Mouse (Mus musculus): ENCODE results near the gene Moap1.

Moap1 gene

DNA sequence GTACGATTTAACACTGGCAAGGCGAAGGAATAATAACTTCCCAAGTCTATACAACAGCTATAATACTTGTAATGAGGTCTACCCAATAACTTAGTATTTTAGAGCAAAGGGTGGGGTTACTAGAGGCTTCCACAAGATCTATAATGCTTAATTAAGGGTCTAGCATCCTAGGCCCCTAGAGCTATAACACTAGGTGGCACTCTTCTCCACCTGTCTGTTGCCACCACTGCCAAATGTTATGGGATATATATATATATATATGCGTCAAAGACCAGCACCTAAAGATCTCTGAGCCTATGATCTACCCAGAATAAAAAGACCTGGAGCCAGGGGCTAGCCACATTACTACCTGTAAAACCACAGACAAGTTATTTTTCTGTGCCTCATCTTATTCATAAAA is 3.2 kb downstream of the Moap1 start:
- DNase-seq, result no peak

DNA sequence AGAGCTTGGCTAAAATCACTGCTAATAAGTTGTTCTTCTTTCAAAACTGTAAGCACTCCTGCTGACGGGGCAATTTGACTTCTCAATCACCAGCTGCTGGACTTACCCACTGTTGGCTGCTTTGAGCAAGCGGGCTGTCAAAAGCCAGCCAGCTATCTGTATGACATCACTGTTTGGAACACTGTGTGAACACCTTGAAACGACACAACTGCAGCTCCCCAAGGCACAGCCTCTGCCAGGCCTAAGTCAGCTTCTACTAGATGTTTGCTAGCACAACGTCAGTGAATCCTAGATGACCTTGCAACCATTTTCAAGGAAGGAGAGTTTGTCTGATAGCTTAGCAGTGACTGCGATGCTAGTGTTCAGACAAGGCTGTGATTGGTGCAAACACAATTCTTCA is 4.4 kb downstream of the Moap1 start:
- no peak for DNase-seq

DNA sequence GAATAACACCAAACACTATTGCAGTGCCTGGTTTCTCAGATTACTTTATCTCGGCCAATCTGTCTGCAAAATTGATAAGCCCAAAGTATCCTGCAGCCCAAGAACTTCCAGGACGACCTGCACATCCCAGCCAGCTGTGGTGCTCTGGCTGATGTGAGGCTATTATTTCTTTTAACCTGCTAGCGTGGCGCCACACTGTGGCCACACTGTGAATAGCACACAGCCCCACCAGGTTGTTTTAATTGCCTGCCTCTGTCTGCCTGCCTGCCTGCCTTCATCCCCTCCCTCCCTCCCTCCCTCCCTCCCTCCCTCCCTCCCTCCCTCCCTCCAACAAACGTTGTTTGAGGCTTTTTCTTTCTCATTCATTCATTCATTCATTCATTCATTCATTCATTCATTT is 10.1 kb downstream of the Moap1 start:
- DNase-seq, result peak in 1 of 2 experiments; percentile 59

DNA sequence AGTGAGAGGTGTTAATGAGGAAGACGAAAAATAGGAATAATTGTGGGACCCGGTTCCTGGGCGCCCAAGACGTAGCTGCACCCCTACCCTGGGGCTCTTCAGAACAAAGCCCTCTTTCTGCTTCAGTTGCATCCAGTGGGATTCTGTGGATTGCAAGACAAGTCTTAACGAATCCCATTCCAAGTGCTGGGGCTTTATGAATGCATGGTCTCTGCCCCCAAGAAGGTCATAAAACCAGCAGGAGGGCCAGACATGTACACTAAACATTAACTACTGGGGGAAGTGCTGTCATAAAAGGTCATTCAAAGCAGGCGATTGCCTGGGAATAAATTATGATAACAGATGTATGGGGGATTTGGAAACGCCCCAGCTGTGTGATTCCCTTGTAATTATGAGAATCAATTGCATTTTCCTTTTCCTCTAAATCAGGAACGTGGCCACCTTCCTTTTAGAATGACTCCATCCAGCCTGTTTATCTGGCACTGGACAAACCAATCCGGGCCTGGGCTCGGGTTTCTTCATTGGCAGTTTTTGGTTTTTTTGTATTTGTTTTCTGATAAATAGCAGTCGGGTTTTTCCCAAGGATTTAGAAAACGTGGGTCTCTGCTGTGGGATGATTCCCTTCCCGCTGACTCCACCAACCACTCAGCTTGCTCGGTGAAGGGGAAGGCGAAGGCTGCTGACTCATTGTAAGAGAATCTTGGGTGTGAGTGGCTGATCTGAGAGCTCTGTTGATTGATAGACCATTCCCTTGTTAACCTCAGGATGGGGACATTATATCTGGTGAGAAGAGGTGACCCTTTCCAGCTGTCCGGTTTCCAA is 12.5 kb downstream of the Moap1 start:
- no peak for DNase-seq

DNA sequence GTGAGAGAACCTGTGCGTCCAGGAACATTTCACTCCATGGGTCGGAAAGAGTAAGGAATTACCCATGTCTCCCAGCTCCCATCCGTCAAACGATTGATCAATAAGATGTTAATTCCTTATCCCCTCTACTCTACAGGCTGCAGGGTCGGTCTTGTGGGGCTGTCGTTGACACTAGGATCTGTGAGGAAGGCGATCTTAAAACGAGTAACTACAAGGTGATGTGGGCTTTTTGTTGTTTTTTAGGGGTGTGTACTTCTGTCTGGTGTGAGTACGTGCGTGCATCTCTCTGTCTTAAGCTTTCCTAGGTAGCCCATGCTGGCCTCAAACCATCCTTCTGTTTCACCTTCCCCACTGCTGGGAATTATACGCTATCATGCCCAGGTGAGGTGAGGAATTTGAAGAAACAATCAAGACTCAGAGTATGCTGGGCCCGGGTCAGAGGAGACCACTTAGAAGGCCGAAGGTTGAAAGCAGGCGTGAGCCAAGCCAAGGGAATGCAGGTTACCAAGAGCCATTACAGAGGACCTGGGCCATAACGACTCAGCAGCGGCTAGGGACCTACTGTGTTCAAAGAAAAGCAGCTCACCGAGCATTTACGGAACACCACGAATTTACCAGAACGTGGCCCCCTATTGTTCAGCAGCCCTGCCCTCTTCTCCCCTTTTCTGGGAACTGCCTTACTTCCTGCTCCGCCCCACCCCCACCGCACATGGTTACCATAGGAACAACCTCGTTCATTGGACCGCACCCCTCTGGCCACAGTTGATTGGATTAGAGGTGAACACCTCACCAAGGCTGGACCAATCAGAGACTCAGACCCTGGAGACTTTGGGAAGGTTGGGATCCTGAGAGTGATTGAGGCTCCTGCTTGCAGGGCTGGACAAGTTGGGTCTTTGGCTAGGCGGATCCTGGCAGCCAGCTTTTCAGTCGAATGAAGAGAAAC is 13.3 kb downstream of the Moap1 start:
- DNase-seq, result peak; percentile 91 to 95

DNA sequence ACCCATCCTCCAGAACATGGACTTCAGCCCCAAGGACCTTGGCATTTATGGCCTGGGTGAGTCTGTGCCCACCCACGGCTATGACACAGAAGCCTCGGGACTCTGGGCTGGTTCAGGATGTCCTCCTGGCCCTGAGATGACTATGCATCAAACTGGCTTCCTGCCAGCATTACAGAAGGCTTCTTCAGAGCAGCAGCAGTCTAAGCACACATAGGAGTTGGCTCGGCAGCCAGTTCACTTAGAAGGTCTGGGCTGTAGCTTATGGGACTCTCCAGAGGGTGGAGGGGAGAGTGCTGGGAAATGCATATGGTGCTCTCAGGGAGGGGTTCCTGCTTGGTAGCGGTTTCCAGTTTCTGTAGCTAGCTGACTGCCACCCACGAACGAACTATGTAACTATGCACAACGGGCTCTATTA is 17.7 kb downstream of the Moap1 start:
- no peak for DNase-seq

DNA sequence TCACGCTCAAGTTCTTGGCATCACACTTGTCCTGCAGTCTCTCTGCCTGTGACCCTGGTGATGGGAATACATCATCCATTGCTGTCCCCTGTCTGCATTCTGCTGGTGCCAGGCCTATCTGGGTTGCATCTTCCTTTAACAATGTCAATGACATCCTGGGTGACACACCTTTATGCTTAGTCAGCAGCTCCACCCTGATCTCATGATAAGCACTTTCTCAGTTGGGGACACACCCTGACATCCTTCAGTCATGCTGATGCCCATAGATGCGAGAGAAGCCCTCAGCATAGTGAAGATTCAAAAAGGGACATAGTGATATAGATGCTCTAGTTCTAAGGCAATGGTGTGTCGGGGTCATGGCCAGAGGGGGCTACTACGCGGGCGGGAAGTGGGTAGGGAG is 18.3 kb downstream of the Moap1 start:
- no peak for DNase-seq

DNA sequence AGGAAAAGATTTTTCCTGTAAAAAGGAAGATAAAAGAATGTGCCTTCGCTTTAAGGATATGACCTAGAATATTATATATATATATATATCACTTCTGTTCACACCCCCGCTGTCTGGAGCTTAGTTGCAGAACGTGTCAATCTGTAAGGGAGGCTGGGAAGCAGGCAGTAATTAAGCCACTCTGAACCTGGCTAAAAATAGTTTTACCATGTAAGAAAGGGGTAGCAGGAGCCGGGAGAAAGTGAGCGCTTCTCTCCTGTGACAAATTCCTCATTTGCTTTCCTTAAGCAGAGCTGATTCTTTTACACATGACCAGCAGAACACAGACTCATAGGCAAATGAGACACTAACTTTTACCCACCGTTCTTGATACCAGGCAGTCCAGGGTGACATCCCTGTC is 19.6 kb downstream of the Moap1 start:
- DNase-seq, result no peak

DNA sequence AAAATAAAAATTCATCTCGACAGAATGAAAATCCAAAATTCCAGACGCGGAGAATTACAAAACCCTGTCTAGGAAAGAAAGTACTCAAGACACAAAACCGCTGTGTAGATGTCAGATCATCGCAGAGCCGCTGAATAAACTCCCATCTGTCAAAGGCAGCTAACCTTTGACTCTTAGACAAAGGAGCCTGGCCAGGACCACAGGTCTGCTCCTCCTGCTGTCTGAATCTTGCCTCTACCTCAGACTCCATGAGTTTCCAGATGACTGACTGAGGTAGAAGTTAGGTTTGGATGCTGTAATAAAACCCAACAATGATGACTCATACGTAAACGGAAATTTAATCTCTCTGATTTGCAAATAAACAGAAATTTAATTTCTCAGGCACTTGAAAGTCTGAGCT is 20.5 kb downstream of the Moap1 start:
- DNase-seq, result no peak

DNA sequence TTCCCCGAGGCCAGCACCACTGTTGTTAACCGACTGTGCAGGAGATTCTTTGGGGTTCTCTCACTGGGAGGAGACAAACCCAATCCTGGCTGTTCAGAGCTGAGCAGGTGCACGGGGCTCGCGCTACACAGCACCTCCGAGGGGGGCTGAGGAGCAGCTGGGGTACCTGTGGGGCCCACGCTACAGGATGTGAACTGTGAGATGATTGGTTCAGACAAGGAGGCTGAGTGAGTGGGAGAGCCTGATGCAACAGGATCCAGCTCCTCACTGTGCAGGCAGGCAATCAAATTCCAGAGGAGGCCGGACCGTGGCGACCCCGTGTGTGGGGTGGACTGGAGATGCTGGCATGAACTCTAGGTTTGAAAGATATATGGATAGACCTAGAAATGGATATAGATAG is 21.0 kb downstream of the Moap1 start:
- DNase-seq, result no peak

DNA sequence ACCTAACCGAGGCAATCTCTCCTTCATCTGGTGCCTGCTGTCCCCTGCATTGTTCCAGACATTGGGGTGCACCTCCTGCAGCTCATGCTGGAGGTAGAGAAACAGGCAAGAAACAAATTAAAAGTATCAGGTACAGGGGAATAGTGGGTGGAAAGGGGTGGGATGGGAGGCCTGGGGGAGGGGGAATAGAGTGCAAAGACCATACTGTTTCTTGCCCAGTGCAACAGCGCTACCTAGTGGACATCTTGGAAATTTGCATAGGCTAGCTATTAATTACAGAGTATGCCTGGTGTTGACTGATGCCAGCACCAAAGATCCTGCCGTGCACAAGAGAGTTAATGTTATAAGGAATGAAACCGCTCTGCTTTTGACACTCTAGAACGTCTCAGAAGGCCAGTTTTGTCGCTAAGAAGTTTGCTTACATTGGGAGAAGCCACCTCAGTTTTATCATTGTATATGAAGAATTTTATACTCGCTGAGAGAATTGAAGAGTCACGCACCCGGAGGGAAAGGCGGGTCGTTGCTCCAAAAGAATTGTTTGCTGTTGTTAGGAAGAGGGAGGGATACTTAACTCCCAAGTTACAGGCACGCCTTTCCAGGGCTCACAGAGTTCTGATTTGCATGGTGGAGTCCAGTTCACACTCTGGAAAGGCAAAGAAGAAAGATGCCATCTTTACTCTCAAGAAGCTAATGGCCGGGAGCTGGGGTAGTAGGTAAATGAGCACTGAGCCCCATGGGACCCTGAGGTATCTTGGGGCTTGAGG is 23.7 kb downstream of the Moap1 start:
- DNase-seq, result peak; percentile 78 to 79

DNA sequence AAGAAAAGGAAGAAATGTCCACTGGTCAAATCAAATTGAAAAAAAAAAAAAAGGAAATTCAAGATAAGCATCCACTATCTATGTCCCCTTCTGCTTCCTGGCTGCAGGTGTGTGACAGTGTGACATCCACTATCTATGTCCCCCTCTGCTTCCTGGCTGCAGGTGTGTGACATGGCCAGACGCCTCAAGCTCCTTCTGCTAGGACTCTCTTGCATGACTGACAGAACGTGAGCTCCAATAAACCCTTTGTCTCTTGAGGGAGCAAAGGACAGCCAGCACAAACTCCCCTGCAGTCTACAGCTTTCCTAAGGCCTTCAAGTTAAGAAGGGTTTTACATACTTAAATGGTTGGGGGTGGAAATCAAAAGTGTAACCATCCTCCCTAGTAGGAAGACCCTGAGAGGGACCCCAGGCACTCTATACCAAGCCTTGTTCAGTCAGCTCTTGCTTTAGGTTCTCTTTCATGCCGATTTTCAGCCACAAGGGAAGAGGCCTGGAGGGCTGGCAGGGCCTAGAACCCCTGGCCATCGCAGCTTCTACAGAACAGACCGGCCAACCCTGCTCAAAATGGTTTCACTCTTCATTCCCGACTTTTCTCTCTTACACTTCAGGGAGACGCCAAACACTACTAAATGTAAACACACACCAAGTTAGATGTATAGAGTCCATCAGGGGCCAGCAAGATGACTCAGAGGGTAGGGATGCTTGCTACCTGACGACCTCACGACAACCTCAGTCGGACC is 28.6 kb downstream of the Moap1 start:
- DNase-seq, result peak in 1 of 2 experiments; percentile 0

DNA sequence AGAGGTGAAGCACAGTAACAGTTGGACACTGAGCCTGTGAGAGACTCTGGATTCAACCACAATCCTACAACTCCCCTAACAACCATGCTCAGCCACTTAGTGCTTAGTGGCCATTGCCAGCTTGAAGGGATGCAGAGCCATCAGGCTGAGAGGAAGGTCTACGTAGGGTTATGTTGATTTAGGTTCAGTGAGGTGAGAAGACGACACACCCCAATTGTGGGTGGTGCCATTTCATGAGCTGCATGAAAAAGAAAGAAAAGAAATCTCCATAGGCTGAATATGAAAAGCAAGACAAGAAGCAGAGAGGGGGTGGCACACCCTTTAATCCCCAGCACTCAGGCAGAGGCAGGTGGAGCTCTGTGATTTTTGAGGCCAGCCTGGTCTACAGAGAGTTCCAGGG is 29.3 kb downstream of the Moap1 start:
- peak in 1 of 2 experiments; percentile 0 for DNase-seq

DNA sequence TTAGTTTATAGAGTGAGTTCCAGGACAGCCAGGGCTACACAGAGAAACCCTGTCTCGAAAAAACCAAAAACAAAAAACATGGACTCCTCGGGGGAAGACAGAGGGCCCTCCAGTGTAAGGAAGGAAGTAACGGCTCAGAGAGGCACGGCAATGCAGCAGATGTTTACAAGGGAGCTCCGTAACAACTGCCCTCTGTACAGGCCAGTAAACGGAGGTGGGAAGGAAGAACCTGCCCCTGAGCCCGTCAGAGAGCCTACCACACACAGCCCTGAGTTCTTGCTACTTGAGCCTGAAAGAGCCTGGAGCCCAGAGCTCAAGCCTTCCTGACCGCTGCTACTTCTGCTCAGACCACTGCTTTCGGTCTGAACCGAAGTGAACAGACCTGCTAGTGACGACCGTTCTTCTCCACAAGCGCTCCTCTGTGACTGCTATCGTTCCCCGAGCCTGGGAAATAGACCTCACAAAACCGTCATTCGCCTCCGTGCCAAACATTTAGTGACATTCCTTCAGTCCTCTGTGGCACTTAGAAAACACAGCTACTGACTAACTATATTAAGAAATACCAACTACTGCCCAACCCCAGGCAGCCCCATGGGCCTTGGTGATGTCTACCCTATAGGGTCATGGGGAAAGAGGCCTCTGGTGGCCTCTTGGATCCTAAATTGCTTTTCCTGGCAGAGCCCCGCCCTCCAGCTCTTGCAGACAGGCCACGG is 30.2 kb downstream of the Moap1 start:
- peak in 1 of 2 experiments; percentile 1 for DNase-seq

DNA sequence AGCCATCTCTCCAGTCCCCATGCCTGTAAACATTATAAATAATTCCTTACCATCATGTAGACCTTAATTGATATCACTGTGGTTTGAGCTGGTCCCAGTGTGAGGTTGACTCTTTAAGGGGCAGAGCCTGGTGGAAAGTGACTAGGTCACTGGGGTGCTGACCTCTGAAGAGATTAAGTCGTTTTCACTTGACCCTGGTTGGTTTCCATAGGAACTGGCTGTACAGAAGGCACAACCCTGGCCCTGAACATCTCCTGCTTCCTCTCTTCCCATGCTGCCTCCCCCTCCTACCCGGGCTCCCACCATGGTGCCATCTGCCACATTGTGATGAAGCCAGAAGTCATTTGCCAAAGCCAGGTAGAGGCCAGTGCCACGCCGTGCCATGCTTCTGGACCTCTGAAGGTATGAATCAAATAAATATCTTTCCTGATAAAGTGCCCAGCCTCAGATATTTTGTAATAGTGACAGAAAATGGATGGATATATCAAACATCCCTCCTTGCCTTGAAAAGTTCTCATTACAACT is 32.5 kb downstream of the Moap1 start:
- peak; percentile 70 to 83 for DNase-seq

DNA sequence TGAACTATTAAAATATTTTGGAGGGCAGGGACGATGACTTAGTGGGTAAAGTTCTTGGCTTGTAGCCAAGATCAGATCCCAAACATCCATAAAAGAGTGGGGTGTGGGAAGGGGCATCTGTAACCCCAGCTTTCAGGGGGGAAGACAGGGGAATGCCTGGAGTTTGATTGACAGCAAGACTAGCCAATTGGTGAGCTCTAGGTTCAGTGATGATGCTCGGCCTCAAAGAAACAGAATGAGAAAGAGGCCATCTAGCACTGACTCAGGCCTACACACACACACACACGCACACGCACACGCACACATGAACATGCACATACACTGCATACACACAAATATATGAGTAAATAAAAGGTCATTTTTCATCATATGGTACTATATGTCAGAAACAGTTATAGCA is 33.6 kb downstream of the Moap1 start:
- DNase-seq, result peak in 1 of 2 experiments; percentile 14

DNA sequence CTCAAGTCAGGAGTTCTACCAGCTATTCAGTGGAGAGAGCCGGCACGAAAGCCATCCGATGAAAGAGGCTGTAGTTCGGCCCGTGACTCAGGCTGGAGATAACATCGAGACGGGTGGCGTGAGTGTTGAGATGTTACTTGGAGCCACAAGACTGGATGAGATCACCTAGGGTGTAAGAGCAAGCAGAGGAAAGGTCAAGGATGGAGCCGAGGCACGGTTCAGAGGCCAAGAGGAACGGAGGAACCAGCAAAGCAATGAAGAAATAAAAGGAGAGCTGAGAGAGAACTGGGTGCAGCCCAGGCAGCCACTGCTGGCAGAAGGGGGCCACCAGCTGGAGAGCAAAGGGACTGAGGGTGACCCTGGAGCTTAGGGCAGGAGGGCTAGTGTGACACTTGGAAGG is 35.2 kb downstream of the Moap1 start:
- DNase-seq, result peak in 1 of 2 experiments; percentile 14

DNA sequence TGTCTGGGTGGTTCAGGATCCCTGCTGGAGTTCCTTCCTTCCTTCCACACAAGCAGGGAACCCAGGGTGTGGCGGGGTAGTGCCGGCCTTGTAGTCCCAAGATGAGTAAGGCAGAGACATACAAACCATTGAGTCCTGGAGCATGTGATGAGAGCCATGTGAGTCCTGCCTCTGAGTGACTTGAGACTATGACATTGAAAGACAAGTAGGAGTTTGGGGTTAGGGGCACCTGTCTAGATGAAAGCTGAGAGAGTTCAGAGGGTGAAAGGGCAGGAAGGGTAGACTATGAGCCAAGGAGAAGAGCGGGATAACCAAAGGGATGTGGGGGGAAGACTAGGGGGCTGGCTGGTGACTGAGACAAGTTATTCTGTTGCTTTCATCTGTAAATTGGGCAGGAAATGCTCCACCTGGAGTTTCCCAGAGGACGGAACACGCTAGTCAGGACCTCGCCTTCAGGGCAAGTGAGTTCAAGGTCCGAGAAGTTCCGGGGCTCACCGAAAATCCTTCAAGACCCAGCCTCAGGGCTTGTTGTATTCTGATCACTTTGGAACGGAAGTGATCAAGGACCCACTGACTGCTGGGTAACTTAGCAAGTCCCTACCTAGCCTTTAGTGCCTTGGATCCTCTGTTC is 36.5 kb downstream of the Moap1 start:
- DNase-seq, result peak in 1 of 2 experiments; percentile 2

DNA sequence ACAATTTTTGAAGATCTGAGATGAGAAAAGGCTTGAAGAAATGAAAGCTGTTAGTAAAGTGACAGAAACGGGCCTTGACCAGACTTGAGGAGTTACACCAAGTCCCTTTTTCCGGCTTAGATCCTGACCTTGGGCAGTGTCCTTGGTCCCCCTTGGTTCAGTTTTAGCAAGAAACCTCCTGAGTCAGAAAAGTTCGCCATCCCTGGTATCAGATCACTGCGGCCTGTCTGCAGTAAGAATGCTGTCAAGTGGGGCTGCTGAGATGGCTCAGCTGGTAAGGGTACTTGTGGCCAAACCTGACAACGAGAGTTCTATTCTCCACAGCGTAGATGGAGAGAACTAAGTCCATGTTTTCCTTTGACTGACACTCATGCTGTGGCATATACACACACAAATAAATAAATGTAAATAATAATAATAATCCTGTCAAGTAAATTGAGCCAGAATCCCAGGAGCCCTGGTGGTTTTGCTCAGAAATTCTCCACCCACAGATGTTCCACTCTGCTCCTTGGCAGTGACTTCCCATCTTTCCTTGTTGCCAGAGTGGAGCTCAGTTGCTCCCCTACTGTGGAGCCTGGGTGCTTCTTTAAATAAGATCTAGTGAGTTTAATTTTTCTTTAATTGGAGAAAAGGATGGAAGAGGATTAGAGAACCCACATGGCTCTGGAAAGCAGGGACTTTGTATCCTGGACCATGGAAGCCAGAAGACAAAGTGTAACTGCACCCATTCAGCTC is 37.4 kb downstream of the Moap1 start:
- DNase-seq, result no peak
